Mouse (Mus musculus): ENCODE data around the gene Csnk1d. TPM values are rescaled to one million over a fixed set of nuclear protein-coding genes. Genes with fewer than 3 reads are reported as not detected.

Gene Csnk1d
- polyA plus RNA-seq, 1 experiment from 2014 or later = 93.9 TPM

DNA sequence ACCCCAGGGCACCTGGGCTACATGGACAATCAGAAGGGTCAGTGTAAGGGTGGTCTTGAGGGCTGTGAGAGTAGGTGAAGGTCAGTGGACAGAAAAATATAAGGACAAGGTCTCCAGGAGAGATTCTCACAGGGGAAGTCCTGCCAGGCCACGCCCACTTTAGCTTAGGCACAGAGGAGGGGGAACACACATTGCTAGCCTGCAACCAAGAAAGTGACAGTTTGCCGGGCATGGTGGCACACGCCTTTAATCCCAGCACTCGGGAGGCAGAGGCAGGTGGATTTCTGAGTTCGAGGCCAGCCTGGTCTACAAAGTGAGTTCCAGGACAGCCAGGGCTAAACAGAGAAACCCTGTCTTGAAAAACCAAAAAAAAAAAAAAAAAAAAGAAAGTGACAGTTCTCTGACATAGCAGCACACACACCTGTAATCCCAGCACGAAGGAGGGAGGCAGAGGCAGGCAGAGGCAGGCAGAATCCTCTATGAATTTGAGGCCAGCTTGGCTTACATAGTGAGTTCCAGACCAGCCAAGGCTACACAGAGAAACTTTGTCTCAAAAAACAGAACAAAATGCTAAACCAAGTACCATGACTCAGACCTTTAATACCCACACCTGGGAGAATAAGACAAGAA lies 51.3 kb downstream of the Csnk1d start:
- Histone ChIP-seq H3K4me3 (ENCODE audit: low read length) (no peak overlapping the region), H3K4me1 (ENCODE audit: control insufficient read depth, insufficient read depth, low read length) (no peaks in the 10 kb centered on the region; the same call in 1 of the 2 replicates), H3K27me3 (replicated peaks; ENCODE audit: control insufficient read depth, insufficient read depth, low read length) (no peaks in the 10 kb centered on the region), H3K9ac (ENCODE audit: low read depth, low read length) (no peak overlapping the region), H3K4me2 (ENCODE audit: low read depth, low read length) (no peak overlapping the region), H3K9me3 (ENCODE audit: control insufficient read depth, low read length) (no peaks in the 10 kb centered on the region), H3K27ac (ENCODE audit: low read length) (no peak overlapping the region), H3K36me3 (ENCODE audit: control insufficient read depth, insufficient read depth, low read length) (no peaks in the 10 kb centered on the region)
- ATAC-seq = no peak
- WGBS = 41% methylated on average over 5 of the region's 6 CpGs

GRCm38 (mm10) chr11:120938795-120939194 lies 52.3 kb downstream of the Csnk1d start:
- Histone ChIP-seq H3K9ac (ENCODE audit: low read depth, low read length) (no peak overlapping the region), H3K27me3 (replicated peaks; ENCODE audit: control insufficient read depth, insufficient read depth, low read length) (no peaks in the 10 kb centered on the region), H3K36me3 (ENCODE audit: control insufficient read depth, insufficient read depth, low read length) (no peaks in the 10 kb centered on the region), H3K9me3 (ENCODE audit: control insufficient read depth, low read length) (no peaks in the 10 kb centered on the region), H3K27ac (ENCODE audit: low read length) (no peak overlapping the region), H3K4me3 (ENCODE audit: low read length) (no peak overlapping the region), H3K4me1 (ENCODE audit: control insufficient read depth, insufficient read depth, low read length) (no peaks in the 10 kb centered on the region; the same call in 1 of the 2 replicates), H3K4me2 (ENCODE audit: low read depth, low read length) (no peak overlapping the region)
- WGBS = 27% methylated on average over 4 of the region's 4 CpGs
- ATAC-seq = peak; percentile 63

DNA sequence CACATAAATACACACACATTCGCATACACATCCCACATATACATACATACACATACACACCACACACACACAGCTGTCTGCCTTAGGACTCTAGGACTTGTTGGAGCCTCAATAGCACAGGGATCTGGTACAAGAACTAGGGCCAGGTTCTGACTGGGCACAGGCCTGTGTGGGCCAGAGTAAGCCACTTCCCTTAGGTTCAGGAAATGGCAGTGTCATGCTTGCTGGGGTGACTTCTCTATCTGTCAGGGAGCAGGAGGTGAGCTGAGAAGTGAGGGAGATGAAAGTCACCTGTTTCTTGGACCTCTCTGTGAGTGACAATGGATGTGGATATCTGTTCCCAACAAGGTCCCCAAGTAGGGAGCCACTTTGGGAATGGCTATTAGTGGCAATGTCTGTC lies 53.2 kb downstream of the Csnk1d start:
- no peak overlapping the region for H3K4me3 ChIP-seq (ENCODE audit: low read length)
- no peak overlapping the region for H3K4me2 ChIP-seq (ENCODE audit: low read depth, low read length)
- no peaks in the 10 kb centered on the region for H3K36me3 ChIP-seq (ENCODE audit: control insufficient read depth, insufficient read depth, low read length)
- WGBS = 97% methylated on average over 1 of the region's 1 CpGs
- no peak overlapping the region for H3K27ac ChIP-seq (ENCODE audit: low read length)
- H3K9me3 ChIP-seq (ENCODE audit: control insufficient read depth, low read length) = no peaks in the 10 kb centered on the region
- H3K4me1 ChIP-seq (ENCODE audit: control insufficient read depth, insufficient read depth, low read length) = no peaks in the 10 kb centered on the region; the same call in 1 of the 2 replicates
- H3K9ac ChIP-seq (ENCODE audit: low read depth, low read length) = no peak overlapping the region
- ATAC-seq = no peak
- no peaks in the 10 kb centered on the region for H3K27me3 ChIP-seq (replicated peaks; ENCODE audit: control insufficient read depth, insufficient read depth, low read length)

DNA sequence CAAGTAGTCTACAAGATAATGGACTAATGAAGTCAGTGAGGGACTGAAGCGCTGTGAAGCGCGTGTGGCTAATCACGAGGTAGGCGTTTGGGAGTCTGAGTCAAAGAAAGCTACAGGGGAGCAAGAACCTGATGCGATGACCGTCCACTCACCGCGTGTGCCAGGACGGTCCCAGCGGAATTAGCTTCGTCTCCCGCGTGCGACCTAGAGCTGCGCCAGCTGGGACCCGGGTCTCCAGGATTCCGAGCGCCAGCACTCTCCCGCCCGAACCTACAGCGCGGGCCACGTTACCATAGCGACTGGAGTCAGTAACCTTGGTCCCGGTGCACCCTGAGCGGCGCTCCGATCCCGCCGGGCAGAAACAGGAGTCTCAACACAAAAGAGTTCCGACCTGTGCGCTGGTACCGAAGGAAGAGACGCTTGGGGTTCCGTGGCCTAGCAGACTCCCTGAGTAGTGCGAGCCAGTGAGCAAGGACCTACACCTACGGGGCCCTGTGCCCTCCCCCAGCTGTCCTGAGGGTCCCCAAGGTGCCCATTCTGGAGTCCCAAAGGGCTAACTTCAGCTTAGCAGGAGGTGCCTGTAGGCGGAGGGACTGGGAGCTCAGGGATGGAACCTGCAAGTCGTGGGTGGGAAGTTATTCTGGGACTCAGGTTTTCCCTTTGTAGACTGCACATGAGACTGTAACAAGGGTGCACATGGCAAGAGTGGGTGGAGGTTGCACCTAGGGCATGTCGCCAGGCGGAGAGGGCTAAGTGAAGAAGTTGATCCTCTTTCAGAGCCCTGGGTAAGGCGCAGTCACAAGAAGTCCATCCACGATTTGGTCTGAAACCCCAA lies 58.3 kb downstream of the Csnk1d start, which contains the start of gene Ccdc57:
Gene Ccdc57, minus strand, starts transcription at position 309 of the 835 bp plus-strand sequence.
- 10% methylated on average over 44 of the region's 44 CpGs for WGBS
- Histone ChIP-seq H3K27ac (ENCODE audit: low read length) (no peak within 1 kb of the TSS), H3K27me3 (replicated peaks; ENCODE audit: control insufficient read depth, insufficient read depth, low read length) (no peaks in the 10 kb centered on the region), H3K9ac (ENCODE audit: low read depth, low read length) (peak within 1 kb of the TSS; percentile 75), H3K4me3 (ENCODE audit: low read length) (peak within 1 kb of the TSS; percentile 75), H3K4me2 (ENCODE audit: low read depth, low read length) (peak within 1 kb of the TSS; percentile 84), H3K36me3 (ENCODE audit: control insufficient read depth, insufficient read depth, low read length) (0 out of 2 replicates have a peak, but pooled peaks cover 7% of the 10 kb centered on the region), H3K9me3 (ENCODE audit: control insufficient read depth, low read length) (no peaks in the 10 kb centered on the region), H3K4me1 (ENCODE audit: control insufficient read depth, insufficient read depth, low read length) (no peaks in the 10 kb centered on the region)
- peak; percentile 93 for ATAC-seq

- Histone ChIP-seq H3K9ac (ENCODE audit: low read depth, low read length) (no peak overlapping the region), H3K9me3 (ENCODE audit: control insufficient read depth, low read length) (no peaks in the 10 kb centered on the region), H3K4me3 (ENCODE audit: low read length) (no peak overlapping the region), H3K4me2 (ENCODE audit: low read depth, low read length) (no peak overlapping the region), H3K36me3 (ENCODE audit: control insufficient read depth, insufficient read depth, low read length) (0 out of 2 replicates have a peak, but pooled peaks cover 7% of the 10 kb centered on the region), H3K27ac (ENCODE audit: low read length) (no peak overlapping the region), H3K27me3 (replicated peaks; ENCODE audit: control insufficient read depth, insufficient read depth, low read length) (no peaks in the 10 kb centered on the region), H3K4me1 (ENCODE audit: control insufficient read depth, insufficient read depth, low read length) (no peaks in the 10 kb centered on the region)
- WGBS = 87% methylated on average over 4 of the region's 4 CpGs
- ATAC-seq = no peak
Measured at GRCm38 (mm10) chr11:120931479-120931878, 59.7 kb downstream of the Csnk1d start.

DNA sequence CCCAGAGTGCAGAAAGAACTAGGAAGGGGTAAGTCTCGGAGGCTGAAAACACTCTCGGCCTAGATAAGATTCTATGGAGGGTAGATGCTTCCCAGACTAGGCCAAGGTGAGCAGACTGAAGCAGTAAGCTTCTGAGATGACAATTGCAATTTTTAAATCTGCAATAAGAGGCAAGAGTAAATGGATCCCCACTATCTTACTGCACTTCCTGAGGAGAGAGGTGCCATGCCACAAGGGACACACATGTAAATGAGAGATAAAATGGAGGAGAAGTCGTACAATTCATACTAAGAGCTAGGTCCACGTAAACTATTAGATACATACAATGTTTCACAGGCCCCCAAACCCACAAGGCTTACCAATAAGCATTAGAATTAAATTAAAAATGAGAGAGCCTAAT lies 62.7 kb downstream of the Csnk1d start:
- Histone ChIP-seq H3K27ac (ENCODE audit: low read length) (no peak overlapping the region), H3K36me3 (ENCODE audit: control insufficient read depth, insufficient read depth, low read length) (peaks cover 11% of the 10 kb centered on the region; the same call in 1 of the 2 replicates), H3K27me3 (replicated peaks; ENCODE audit: control insufficient read depth, insufficient read depth, low read length) (no peaks in the 10 kb centered on the region), H3K9ac (ENCODE audit: low read depth, low read length) (no peak overlapping the region), H3K4me1 (ENCODE audit: control insufficient read depth, insufficient read depth, low read length) (no peaks in the 10 kb centered on the region), H3K4me3 (ENCODE audit: low read length) (no peak overlapping the region), H3K9me3 (ENCODE audit: control insufficient read depth, low read length) (no peaks in the 10 kb centered on the region), H3K4me2 (ENCODE audit: low read depth, low read length) (no peak overlapping the region)
- ATAC-seq = no peak
- WGBS = 87% methylated on average over 4 of the region's 4 CpGs

DNA sequence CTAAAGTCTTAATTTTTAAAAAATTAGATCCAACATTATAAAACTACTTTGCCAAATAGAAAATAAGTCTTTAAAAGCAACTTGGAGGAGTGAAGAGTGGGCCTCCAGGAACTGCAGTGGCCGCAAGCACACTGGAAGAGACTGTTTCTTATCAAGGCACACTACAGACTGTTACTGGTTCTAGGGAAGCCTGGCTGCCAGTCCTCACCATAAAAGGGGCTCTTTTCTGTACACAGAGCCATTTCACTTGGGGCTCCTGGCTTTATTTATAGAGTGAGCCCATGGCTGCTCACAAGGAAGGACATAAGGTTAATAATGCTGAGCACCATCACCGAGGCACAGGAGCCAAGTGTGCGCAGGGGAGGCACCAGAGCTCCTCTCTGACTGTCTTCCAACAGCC lies 68.6 kb downstream of the Csnk1d start:
- no peak overlapping the region for H3K4me3 ChIP-seq (ENCODE audit: low read length)
- H3K9ac ChIP-seq (ENCODE audit: low read depth, low read length) = no peak overlapping the region
- no peak overlapping the region for H3K27ac ChIP-seq (ENCODE audit: low read length)
- 83% methylated on average over 3 of the region's 3 CpGs for whole genome bisulfite sequencing
- no peaks in the 10 kb centered on the region for H3K9me3 ChIP-seq (ENCODE audit: control insufficient read depth, low read length)
- no peak overlapping the region for H3K4me2 ChIP-seq (ENCODE audit: low read depth, low read length)
- H3K4me1 ChIP-seq (ENCODE audit: control insufficient read depth, insufficient read depth, low read length) = no peaks in the 10 kb centered on the region
- H3K27me3 ChIP-seq (replicated peaks; ENCODE audit: control insufficient read depth, insufficient read depth, low read length) = no peaks in the 10 kb centered on the region
- peaks cover 4% of the 10 kb centered on the region for H3K36me3 ChIP-seq (ENCODE audit: control insufficient read depth, insufficient read depth, low read length)
- ATAC-seq = no peak

DNA sequence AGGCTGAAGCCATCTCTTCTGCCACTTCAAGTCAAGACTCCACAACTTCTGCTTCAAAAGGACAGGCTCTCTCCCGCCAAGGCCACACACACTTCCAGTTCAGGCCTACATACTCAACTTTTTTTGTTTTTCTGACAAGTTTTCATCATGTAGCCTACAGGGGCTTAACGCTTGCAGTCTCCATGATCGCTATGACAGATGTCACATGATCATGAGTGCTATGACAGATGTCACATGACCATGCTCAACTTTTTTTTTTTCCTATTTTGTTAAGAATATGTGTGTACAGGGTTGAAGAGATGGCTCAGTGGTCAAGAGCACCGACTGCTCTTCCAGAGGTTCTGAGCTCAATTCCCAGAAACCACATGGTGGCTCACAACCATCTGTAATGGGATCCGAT lies 73.4 kb downstream of the Csnk1d start:
- 97% methylated on average over 5 of the region's 5 CpGs for WGBS
- H3K36me3 ChIP-seq (ENCODE audit: control insufficient read depth, insufficient read depth, low read length) = peaks cover 3% of the 10 kb centered on the region; the same call in 1 of the 2 replicates
- H3K4me3 ChIP-seq (ENCODE audit: low read length) = no peak overlapping the region
- H3K4me1 ChIP-seq (ENCODE audit: control insufficient read depth, insufficient read depth, low read length) = no peaks in the 10 kb centered on the region
- no peaks in the 10 kb centered on the region for H3K27me3 ChIP-seq (replicated peaks; ENCODE audit: control insufficient read depth, insufficient read depth, low read length)
- no peak overlapping the region for H3K4me2 ChIP-seq (ENCODE audit: low read depth, low read length)
- no peak for ATAC-seq
- H3K9ac ChIP-seq (ENCODE audit: low read depth, low read length) = no peak overlapping the region
- H3K9me3 ChIP-seq (ENCODE audit: control insufficient read depth, low read length) = no peaks in the 10 kb centered on the region
- no peak overlapping the region for H3K27ac ChIP-seq (ENCODE audit: low read length)

DNA sequence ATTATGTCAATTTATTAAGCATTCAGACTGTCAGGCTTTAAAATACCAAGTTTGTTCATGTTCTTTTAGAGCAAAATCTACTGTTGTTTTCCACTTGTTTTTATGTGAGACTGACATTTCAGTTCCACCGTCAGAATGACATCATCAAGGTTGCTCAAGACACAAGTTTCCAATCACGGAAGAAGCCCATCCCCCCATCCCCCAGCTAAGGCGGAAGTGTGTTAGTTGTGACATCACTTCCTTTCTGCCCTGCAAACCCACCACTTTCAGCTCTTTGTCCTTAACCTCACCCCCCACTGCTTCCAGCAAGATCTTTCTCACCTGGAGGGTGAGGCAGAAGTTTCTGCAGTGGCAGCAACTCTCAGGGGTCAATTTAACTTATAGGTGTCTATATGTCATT lies 74.7 kb downstream of the Csnk1d start:
- no peak overlapping the region for H3K9ac ChIP-seq (ENCODE audit: low read depth, low read length)
- ATAC-seq = no peak
- H3K9me3 ChIP-seq (ENCODE audit: control insufficient read depth, low read length) = no peaks in the 10 kb centered on the region
- H3K4me1 ChIP-seq (ENCODE audit: control insufficient read depth, insufficient read depth, low read length) = no peaks in the 10 kb centered on the region
- H3K4me2 ChIP-seq (ENCODE audit: low read depth, low read length) = no peak overlapping the region
- 76% methylated on average over 3 of the region's 3 CpGs for WGBS
- no peak overlapping the region for H3K27ac ChIP-seq (ENCODE audit: low read length)
- H3K4me3 ChIP-seq (ENCODE audit: low read length) = no peak overlapping the region
- no peaks in the 10 kb centered on the region for H3K27me3 ChIP-seq (replicated peaks; ENCODE audit: control insufficient read depth, insufficient read depth, low read length)
- peaks cover 3% of the 10 kb centered on the region; the same call in 1 of the 2 replicates for H3K36me3 ChIP-seq (ENCODE audit: control insufficient read depth, insufficient read depth, low read length)

Data from intestine, embryonic 16.5 days (tissue).